In the genomic region with DNA sequence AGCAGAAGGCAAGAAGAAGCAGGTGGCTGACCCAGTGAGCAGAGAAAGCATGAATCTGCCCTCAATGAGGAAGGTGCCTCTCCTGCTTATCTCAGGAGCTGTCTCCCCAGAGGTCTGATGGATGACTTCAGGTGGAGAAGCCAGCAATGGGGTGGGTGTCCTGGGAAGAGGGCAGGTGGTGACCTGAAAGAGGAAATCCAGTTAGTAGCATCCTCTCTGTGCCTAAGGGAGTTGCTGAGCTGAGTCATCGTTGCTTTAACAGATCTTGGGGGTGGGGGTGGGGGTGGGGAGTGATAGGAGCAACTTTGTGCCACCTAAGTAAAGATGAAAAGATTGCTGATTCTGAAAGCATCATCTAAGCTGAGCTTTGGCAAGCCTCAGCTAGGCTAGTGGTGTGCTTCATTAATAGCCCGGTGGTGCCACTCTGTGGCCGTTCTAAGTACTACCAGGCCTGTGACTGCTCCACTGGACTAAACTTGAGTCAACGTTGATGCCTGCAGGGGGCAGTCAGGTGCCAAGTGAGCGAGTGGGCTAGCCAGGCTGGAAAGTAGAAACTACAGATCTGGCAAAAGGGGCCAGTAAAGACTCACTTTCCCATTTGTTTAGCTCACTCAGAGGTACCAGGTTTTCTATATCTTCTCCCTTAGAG, we compare ENCODE assay signal across 8 mouse cellular contexts. TPM values are rescaled to one million over a fixed set of nuclear protein-coding genes. Genes with fewer than 3 reads are reported as not detected.
DNase-seq lines count a peak whose midpoint lies in the region; ATAC-seq and TF ChIP-seq lines count a peak whose summit lies in the region.

No protein-coding gene starts in this region.

- no peak overlapping the region for H3K27ac ChIP-seq in heart, embryonic 10.5 days
- no peak overlapping the region for H3K27ac ChIP-seq in kidney, embryonic 14.5 days (ENCODE audit: low read depth, low read length)
- H3K27ac ChIP-seq in limb, embryonic 14.5 days (replicated peaks; ENCODE audit: low read depth, low read length) = no peak overlapping the region

- H3K9me3 ChIP-seq in heart, embryonic 10.5 days = no peaks in the 10 kb centered on the region
- H3K9me3 ChIP-seq in kidney, embryonic 14.5 days (ENCODE audit: control insufficient read depth, low read length) = no peaks in the 10 kb centered on the region
- no peaks in the 10 kb centered on the region for H3K9me3 ChIP-seq in limb, embryonic 14.5 days (ENCODE audit: control insufficient read depth, low read length)

- peak; percentile 96 for DNase-seq in brain, adult 2 months (ENCODE audit: low read depth, low spot score)
- peak; percentile 93 for DNase-seq in heart, embryonic 10.5 days (ENCODE audit: low spot score)
- peak; percentile 90 for DNase-seq in limb, embryonic 14.5 days (ENCODE audit: low spot score)
- peak; percentile 69 to 89 for DNase-seq in monocyte, adult 2 months (ENCODE audit: low read depth in 1 of 2, low spot score in 2 of 2)
- DNase-seq in spleen, postnatal 36 days (ENCODE audit: low spot score in 2 of 2) = peak; percentile 87 to 92

- H3K4me2 ChIP-seq in kidney, embryonic 14.5 days (replicated peaks; ENCODE audit: low read depth, low read length) = no peak overlapping the region
- H3K4me2 ChIP-seq in limb, embryonic 14.5 days (replicated peaks; ENCODE audit: low read depth, low read length, severe bottlenecking) = no peak overlapping the region

- peaks cover 11% of the 10 kb centered on the region for H3K27me3 ChIP-seq in C2C12 (ENCODE audit: control insufficient read depth, insufficient read depth, insufficient read length)
- peaks cover 6% of the 10 kb centered on the region; the same call in 1 of the 2 replicates for H3K27me3 ChIP-seq in heart, embryonic 10.5 days (ENCODE audit: insufficient read depth, poor library complexity, severe bottlenecking)
- H3K27me3 ChIP-seq in kidney, embryonic 14.5 days (ENCODE audit: control insufficient read depth, insufficient read depth, low read length) = no peaks in the 10 kb centered on the region
- H3K27me3 ChIP-seq in limb, embryonic 14.5 days (ENCODE audit: control insufficient read depth, insufficient read depth, low read length) = no peaks in the 10 kb centered on the region

- H3K9ac ChIP-seq in kidney, embryonic 14.5 days (ENCODE audit: low read depth, low read length) = no peak overlapping the region
- H3K9ac ChIP-seq in limb, embryonic 14.5 days (ENCODE audit: low read depth, low read length, severe bottlenecking) = no peak overlapping the region

- ATAC-seq in erythroblast, adult 5-6 weeks (replicated peaks; ENCODE audit: low FRiP score, poor library complexity, severe bottlenecking) = peak; percentile 91
- peak; percentile 87 for ATAC-seq in kidney, embryonic 14.5 days (ENCODE audit: low FRiP score, low TSS enrichment)
- peak; percentile 80; the same call in 1 of the 2 replicates for ATAC-seq in limb, embryonic 14.5 days (ENCODE audit: low FRiP score, low read depth)

- peaks cover 16% of the 10 kb centered on the region for H3K4me1 ChIP-seq in heart, embryonic 10.5 days
- H3K4me1 ChIP-seq in kidney, embryonic 14.5 days (ENCODE audit: control insufficient read depth, insufficient read depth, low read length) = peaks cover 6% of the 10 kb centered on the region; the same call in 1 of the 2 replicates
- no peaks in the 10 kb centered on the region; the same call in 1 of the 2 replicates for H3K4me1 ChIP-seq in limb, embryonic 14.5 days (ENCODE audit: control insufficient read depth, insufficient read depth, low read length)

- H3K79me2 ChIP-seq in C2C12 (ENCODE audit: control insufficient read depth, insufficient read depth) = peaks cover 8% of the 10 kb centered on the region

- TF ChIP-seq CTCF in C2C12 (IDR thresholded peaks at IDR 0.05; ENCODE audit: control insufficient read depth, insufficient read depth, insufficient read length) = peak; percentile 82

- peaks cover 5% of the 10 kb centered on the region for H3K79me3 ChIP-seq in C2C12 (ENCODE audit: low read depth)

- H3ac ChIP-seq in C2C12 (ENCODE audit: control insufficient read depth, insufficient read length, low read depth) = no peak overlapping the region

- no peak overlapping the region for H3K4me3 ChIP-seq in C2C12 (ENCODE audit: insufficient read depth, poor library complexity, severe bottlenecking)
- H3K4me3 ChIP-seq in heart, embryonic 10.5 days = no peak overlapping the region
- H3K4me3 ChIP-seq in kidney, embryonic 14.5 days (ENCODE audit: low read length) = no peak overlapping the region
- no peak overlapping the region for H3K4me3 ChIP-seq in limb, embryonic 14.5 days (replicated peaks; ENCODE audit: low read length)

- TF ChIP-seq POLR2A in limb, embryonic 14.5 days (IDR thresholded peaks at IDR 0.05; ENCODE audit: borderline replicate concordance, extremely low read depth, insufficient read depth, insufficient read length) = no peak

- H3K36me3 ChIP-seq in C2C12 (ENCODE audit: control insufficient read depth, insufficient read depth) = peaks cover 11% of the 10 kb centered on the region
- H3K36me3 ChIP-seq in heart, embryonic 10.5 days = peaks cover 16% of the 10 kb centered on the region
- H3K36me3 ChIP-seq in kidney, embryonic 14.5 days (ENCODE audit: control insufficient read depth, insufficient read depth, low read length) = peaks cover 10% of the 10 kb centered on the region; the same call in 1 of the 2 replicates
- H3K36me3 ChIP-seq in limb, embryonic 14.5 days (ENCODE audit: control insufficient read depth, insufficient read depth, low read length) = peaks cover 28% of the 10 kb centered on the region

- WGBS in heart, embryonic 10.5 days = 1% methylated on average over 5 of the region's 5 CpGs
- 4% methylated on average over 5 of the region's 5 CpGs for whole genome bisulfite sequencing in kidney, embryonic 14.5 days
- 4% methylated on average over 5 of the region's 5 CpGs for WGBS in limb, embryonic 14.5 days

TF ChIP-seq in C2C12, 6 proteins besides CTCF, POLR2A, EP300 and RAD21:
- TF ChIP-seq FOSL1 (IDR thresholded peaks at IDR 0.05; ENCODE audit: insufficient read depth, low read length, poor library complexity, severe bottlenecking) (no peak), MYOD1 (IDR thresholded peaks at IDR 0.05; ENCODE audit: control insufficient read depth, insufficient read length, low read depth) (no peak), USF1 (IDR thresholded peaks at IDR 0.05; ENCODE audit: low read depth) (no peak), CEBPB (IDR thresholded peaks at IDR 0.05; ENCODE audit: low read depth) (no peak), MYOG (IDR thresholded peaks at IDR 0.05; ENCODE audit: control insufficient read depth, extremely low read depth, insufficient read length) (no peak), MAX (IDR thresholded peaks at IDR 0.05) (no peak)

RNA-seq across cellular contexts. Expression of a gene that starts 6.2 kb away (rescaled TPM):
- 60.4 TPM for polyA plus RNA-seq in C2C12 (2012; fragmentation: generic; extraction: Trizol)
- 4.8 and 11.1 TPM in 2 replicates for total RNA-seq in erythroblast, adult 5-6 weeks (2015; ENCODE audit: low replicate concordance)
- total RNA-seq in erythroblast, adult 5-6 weeks (2017; ENCODE audit: low replicate concordance) = 4.7 and 4.9 TPM in 2 replicates
- polyA plus RNA-seq in heart, embryonic 10.5 days (2016; fragmentation: Nextera tagmentation; extraction: Ambion mirVana) = 83.2 TPM in 2 replicates
- polyA plus RNA-seq in kidney, embryonic 14.5 days (2014; fragmentation: Nextera tagmentation; extraction: Ambion mirVana) = 55.2 and 66.2 TPM in 2 replicates
- polyA plus RNA-seq in limb, embryonic 14.5 days (2012; rRNA removed) = 29.7 and 31.7 TPM in 2 replicates
- 50.7 and 53.3 TPM in 2 replicates for polyA plus RNA-seq in limb, embryonic 14.5 days (2014; fragmentation: Nextera tagmentation; extraction: Ambion mirVana)
